Mouse (Mus musculus) lung, embryonic 14.5 days (tissue): ENCODE measurements around the gene Ntm. TPM values are rescaled to one million over a fixed set of nuclear protein-coding genes. Genes with fewer than 3 reads are reported as not detected.

Source experiments
- ATAC-seq: fragments of 200-750 bp; cut with Nextera tagmentation; 2 replicates; pipeline ENCODE4 v1.8.0; 2017; ENCODE audit warnings: mild to moderate bottlenecking, moderate TSS enrichment, moderate library complexity; ENCODE audit not compliant: insufficient read depth
- DNase-seq: peaks from one replicate; pipeline ENCODE4 v3.0.0-alpha.2; 2015
- H3K27ac ChIP-seq: fragments of 300-500 bp; sonication (generic); 2 replicates; pipeline ENCODE4 v1.5.1; 2014; ENCODE audit warnings: low read depth, mild to moderate bottlenecking, moderate library complexity
- H3K27me3 ChIP-seq: fragments of 300-500 bp; sonication (generic); 2 replicates; pipeline ENCODE4 v1.6.1; 2014; ENCODE audit warnings: low read length, control low read depth; ENCODE audit not compliant: insufficient read depth
- H3K36me3 ChIP-seq: fragments of 300-500 bp; sonication (generic); 2 replicates; pipeline ENCODE4 v1.6.1; 2014; ENCODE audit warnings: control low read depth; ENCODE audit not compliant: insufficient read depth
- H3K4me1 ChIP-seq: fragments of 300-500 bp; sonication (generic); 2 replicates; pipeline ENCODE4 v1.6.1; 2014; ENCODE audit warnings: antibody characterized with exemption, control low read depth; ENCODE audit not compliant: insufficient read depth
- H3K4me2 ChIP-seq: fragments of 300-500 bp; sonication (generic); 2 replicates; pipeline ENCODE4 v1.6.1; 2014; ENCODE audit warnings: mild to moderate bottlenecking
- H3K4me3 ChIP-seq: fragments of 300-500 bp; sonication (generic); 2 replicates; pipeline ENCODE4 v1.5.1; 2014; ENCODE audit warnings: low read depth, low read length
- H3K9ac ChIP-seq: fragments of 300-500 bp; sonication (generic); 2 replicates; pipeline ENCODE4 v1.6.1; 2014
- H3K9me3 ChIP-seq: fragments of 300-500 bp; sonication (generic); 2 replicates; pipeline ENCODE4 v1.6.1; 2016; ENCODE audit warnings: low read depth, low read length, control low read depth
- CTCF ChIP-seq: IDR thresholded peaks from 2 replicates; pipeline ENCODE4 v1.5.1; 2016; ENCODE audit warnings: antibody characterized with exemption, low read depth
- WGBS: fragments of 180-500 bp; shearing (Covaris S2); extraction: QIAGEN DNeasy Blood & Tissue Kit; methylation state at CpG from one replicate; pipeline ENCODE4 v1.1.7; 2014; 5-methylcytosine and 5-hydroxymethylcytosine counted together
- polyA plus RNA-seq: library from polyadenylated mRNA; unstranded; fragments of >200 nt; fragmentation: Nextera tagmentation; extraction: Ambion mirVana; gene quantifications from 2 replicates; pipeline ENCODE4 v1.2.1, GENCODE M21; 2014

Ntm gene
- polyA plus RNA-seq, 1 experiment from 2014 or later = 22.1 TPM

- H3K36me3 ChIP-seq = no peaks in the 10 kb centered on the region
- no peak for ATAC-seq
- H3K27ac ChIP-seq = no peak overlapping the region
- TF ChIP-seq CTCF = no peak
- H3K9ac ChIP-seq = no peak overlapping the region
- H3K4me3 ChIP-seq = no peak overlapping the region
- no peak for DNase-seq
- no peaks in the 10 kb centered on the region for H3K9me3 ChIP-seq
- H3K27me3 ChIP-seq = no peaks in the 10 kb centered on the region
- no peaks in the 10 kb centered on the region for H3K4me1 ChIP-seq
- no peak overlapping the region for H3K4me2 ChIP-seq
Measured at GRCm38 (mm10) chr9:29754374-29754773, 208.6 kb downstream of the Ntm start.

- H3K9me3 ChIP-seq = no peaks in the 10 kb centered on the region
- H3K27ac ChIP-seq = no peak overlapping the region
- DNase-seq (peak; percentile 41), ATAC-seq (no peak; the same call in 1 of the 2 replicates)
- WGBS = 50% methylated on average over 1 of the region's 1 CpGs
- H3K27me3 ChIP-seq = no peaks in the 10 kb centered on the region
- no peak overlapping the region for H3K9ac ChIP-seq
- no peak overlapping the region for H3K4me2 ChIP-seq
- no peak overlapping the region for H3K4me3 ChIP-seq
- peak; percentile 48 for TF ChIP-seq CTCF
- H3K36me3 ChIP-seq = no peaks in the 10 kb centered on the region
- no peaks in the 10 kb centered on the region for H3K4me1 ChIP-seq
Measured at GRCm38 (mm10) chr9:29751396-29751795, 211.5 kb downstream of the Ntm start.

- peak; percentile 64 for DNase-seq
- no peak for TF ChIP-seq CTCF
- WGBS = 15% methylated on average over 15 of the region's 15 CpGs
Measured at GRCm38 (mm10) chr9:29750371-29751014, 212.4 kb downstream of the Ntm start.

GRCm38 (mm10) chr9:29748070-29748469 is 214.9 kb downstream of the Ntm start:
- Histone ChIP-seq H3K4me1 (no peaks in the 10 kb centered on the region), H3K36me3 (no peaks in the 10 kb centered on the region), H3K27me3 (no peaks in the 10 kb centered on the region), H3K4me2 (no peak overlapping the region), H3K27ac (no peak overlapping the region), H3K9me3 (no peaks in the 10 kb centered on the region), H3K9ac (no peak overlapping the region), H3K4me3 (no peak overlapping the region)
- no peak for ATAC-seq
- TF ChIP-seq CTCF = no peak
- DNase-seq = no peak
- 58% methylated on average over 4 of the region's 4 CpGs for WGBS

More at GRCm38 (mm10) chr9:29750371-29751014, 212.4 kb downstream of the Ntm start:
- H3K4me2 ChIP-seq = peak overlapping the region; percentile 51
- no peak overlapping the region for H3K27ac ChIP-seq
- H3K4me1 ChIP-seq = no peaks in the 10 kb centered on the region
- ATAC-seq = peak; percentile 68; the same call in 1 of the 2 replicates
- H3K36me3 ChIP-seq = no peaks in the 10 kb centered on the region
- no peaks in the 10 kb centered on the region for H3K9me3 ChIP-seq
- peak overlapping the region; percentile 8; the same call in 1 of the 2 replicates for H3K4me3 ChIP-seq
- H3K27me3 ChIP-seq = no peaks in the 10 kb centered on the region
- peak overlapping the region; percentile 17; the same call in 1 of the 2 replicates for H3K9ac ChIP-seq

- no peak for TF ChIP-seq CTCF
- Histone ChIP-seq H3K4me3 (no peak overlapping the region), H3K36me3 (no peaks in the 10 kb centered on the region), H3K9ac (no peak overlapping the region), H3K27ac (no peak overlapping the region), H3K9me3 (no peaks in the 10 kb centered on the region), H3K4me2 (no peak overlapping the region), H3K27me3 (no peaks in the 10 kb centered on the region), H3K4me1 (no peaks in the 10 kb centered on the region)
- ATAC-seq (no peak), DNase-seq (no peak)
- 59% methylated on average over 9 of the region's 9 CpGs for WGBS
Measured at GRCm38 (mm10) chr9:29738835-29739526, 224.0 kb downstream of the Ntm start.

- Histone ChIP-seq H3K4me2 (no peak overlapping the region), H3K36me3 (no peaks in the 10 kb centered on the region), H3K27me3 (no peaks in the 10 kb centered on the region), H3K4me3 (no peak overlapping the region), H3K27ac (no peak overlapping the region), H3K9ac (no peak overlapping the region), H3K9me3 (no peaks in the 10 kb centered on the region), H3K4me1 (no peaks in the 10 kb centered on the region)
- no peak for TF ChIP-seq CTCF
- DNase-seq (no peak), ATAC-seq (no peak)
- 15% methylated on average over 3 of the region's 3 CpGs for WGBS
Measured at GRCm38 (mm10) chr9:29736031-29736430, 226.9 kb downstream of the Ntm start.

GRCm38 (mm10) chr9:29732895-29733294 is 230.0 kb downstream of the Ntm start:
- H3K9ac ChIP-seq = no peak overlapping the region
- TF ChIP-seq CTCF = no peak
- H3K36me3 ChIP-seq = no peaks in the 10 kb centered on the region
- ATAC-seq (no peak), DNase-seq (no peak)
- no peak overlapping the region for H3K27ac ChIP-seq
- WGBS = 77% methylated on average over 3 of the region's 3 CpGs
- no peaks in the 10 kb centered on the region for H3K27me3 ChIP-seq
- H3K4me2 ChIP-seq = no peak overlapping the region
- no peaks in the 10 kb centered on the region for H3K4me1 ChIP-seq
- no peaks in the 10 kb centered on the region for H3K9me3 ChIP-seq
- no peak overlapping the region for H3K4me3 ChIP-seq
